Mouse (Mus musculus) small intestine, adult 2 months (tissue): ENCODE results near the gene Ssh2. TPM values are rescaled to one million over a fixed set of nuclear protein-coding genes. Genes with fewer than 3 reads are reported as not detected.

Source experiments
- H3K27ac ChIP-seq: fragments of 200-500 bp; 2 replicates; pipeline ENCODE4 v1.5.1; 2012; ENCODE audit warnings: low read depth, low read length, control low read depth, inconsistent platforms; ENCODE audit not compliant: insufficient read depth
- H3K27me3 ChIP-seq: fragments of 200-500 bp; 2 replicates; pipeline ENCODE4 v1.6.1; 2012; ENCODE audit warnings: mild to moderate bottlenecking, moderate library complexity, low read length, inconsistent platforms; ENCODE audit not compliant: control insufficient read depth, insufficient read depth
- H3K36me3 ChIP-seq: fragments of 200-500 bp; 2 replicates; pipeline ENCODE4 v1.6.1; 2012; ENCODE audit warnings: mild to moderate bottlenecking, low read length, control low read depth, inconsistent platforms; ENCODE audit not compliant: control insufficient read depth, insufficient read depth
- H3K4me1 ChIP-seq: fragments of 200-500 bp; 2 replicates; pipeline ENCODE4 v1.6.1; 2012; ENCODE audit warnings: low read length, inconsistent platforms, mixed read lengths; ENCODE audit not compliant: control insufficient read depth, insufficient read depth, insufficient read length
- H3K4me3 ChIP-seq: fragments of 200-500 bp; 2 replicates; pipeline ENCODE4 v1.5.1; 2012; ENCODE audit warnings: low read depth, mild to moderate bottlenecking, control low read depth, inconsistent platforms, low read length, moderate library complexity
- CTCF ChIP-seq: fragments of 200-500 bp; IDR thresholded peaks from 2 replicates; pipeline ENCODE4 v1.5.1; 2012; ENCODE audit warnings: low read depth, mild to moderate bottlenecking, control low read depth, inconsistent platforms, low read length, moderate library complexity, mixed read lengths; ENCODE audit not compliant: insufficient replicate concordance, insufficient read length; ENCODE audit errors: extremely low read depth
- POLR2A ChIP-seq: fragments of 200-500 bp; IDR thresholded peaks from 2 replicates; pipeline ENCODE4 v1.6.1; 2012; ENCODE audit warnings: low read depth, mild to moderate bottlenecking, control low read depth, inconsistent platforms, low read length, moderate library complexity
- WGBS: fragments of 180-500 bp; shearing (Covaris S2); methylation state at CpG from one replicate; pipeline ENCODE4 v1.1.7; 2018; 5-methylcytosine and 5-hydroxymethylcytosine counted together
- polyA plus RNA-seq: library from polyadenylated mRNA; depleted of rRNA; stranded (reverse); fragments of >200 nt; gene quantifications from 2 replicates; pipeline ENCODE4 v1.2.3, GENCODE M21; 2012

Gene Ssh2
- polyA plus RNA-seq, 1 experiment, result 5.3 TPM

- TF ChIP-seq CTCF (no peak), POLR2A (no peak)
- 40% methylated on average over 2 of the region's 2 CpGs for WGBS
- Histone ChIP-seq H3K36me3 (peaks cover 1% of the 10 kb centered on the region; the same call in 1 of the 2 replicates), H3K27ac (no peak overlapping the region), H3K4me1 (no peaks in the 10 kb centered on the region; the same call in 1 of the 2 replicates), H3K4me3 (no peak overlapping the region), H3K27me3 (no peaks in the 10 kb centered on the region)
These were observed 14.7 kb downstream of the Ssh2 start for GRCm38 (mm10) chr11:77230765-77231164.

DNA sequence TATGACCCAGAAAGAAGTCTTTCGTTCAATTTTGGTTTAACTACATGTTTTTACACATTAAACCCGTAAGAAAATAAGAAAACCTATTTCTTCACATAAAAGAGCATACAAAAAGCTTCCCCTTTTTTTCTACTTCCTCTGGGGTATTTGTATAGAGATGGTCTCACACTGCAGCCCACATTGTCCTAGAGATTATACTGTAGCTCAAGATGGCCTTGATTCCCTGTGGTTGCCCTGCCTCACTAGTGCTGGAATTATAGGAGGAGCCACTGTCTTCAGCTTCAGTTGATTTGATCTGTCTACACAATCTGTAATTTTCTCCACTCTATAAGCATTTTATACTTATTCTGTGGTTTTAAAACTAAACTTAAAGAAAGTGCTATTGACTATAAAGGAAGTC, 15.4 kb downstream of the Ssh2 start:
- Histone ChIP-seq H3K4me1 (no peaks in the 10 kb centered on the region), H3K27me3 (no peaks in the 10 kb centered on the region), H3K36me3 (peaks cover 1% of the 10 kb centered on the region; the same call in 1 of the 2 replicates), H3K27ac (no peak overlapping the region), H3K4me3 (no peak overlapping the region)
- no peak for TF ChIP-seq CTCF
- TF ChIP-seq POLR2A, result no peak
- WGBS, result 93% methylated on average over 2 of the region's 2 CpGs

GRCm38 (mm10) chr11:77235267-77235666, 19.2 kb downstream of the Ssh2 start:
- Histone ChIP-seq H3K4me1 (no peaks in the 10 kb centered on the region), H3K4me3 (no peak overlapping the region)
- WGBS, result 98% methylated on average over 1 of the region's 1 CpGs

GRCm38 (mm10) chr11:77239658-77240345, 23.7 kb downstream of the Ssh2 start:
- Histone ChIP-seq H3K4me3 (no peak overlapping the region), H3K4me1 (no peaks in the 10 kb centered on the region)

More at GRCm38 (mm10) chr11:77235267-77235666, 19.2 kb downstream of the Ssh2 start:
- no peak overlapping the region for H3K27ac ChIP-seq
- H3K36me3 ChIP-seq, result no peaks in the 10 kb centered on the region
- no peaks in the 10 kb centered on the region for H3K27me3 ChIP-seq
- TF ChIP-seq POLR2A (no peak), CTCF (no peak)

DNA sequence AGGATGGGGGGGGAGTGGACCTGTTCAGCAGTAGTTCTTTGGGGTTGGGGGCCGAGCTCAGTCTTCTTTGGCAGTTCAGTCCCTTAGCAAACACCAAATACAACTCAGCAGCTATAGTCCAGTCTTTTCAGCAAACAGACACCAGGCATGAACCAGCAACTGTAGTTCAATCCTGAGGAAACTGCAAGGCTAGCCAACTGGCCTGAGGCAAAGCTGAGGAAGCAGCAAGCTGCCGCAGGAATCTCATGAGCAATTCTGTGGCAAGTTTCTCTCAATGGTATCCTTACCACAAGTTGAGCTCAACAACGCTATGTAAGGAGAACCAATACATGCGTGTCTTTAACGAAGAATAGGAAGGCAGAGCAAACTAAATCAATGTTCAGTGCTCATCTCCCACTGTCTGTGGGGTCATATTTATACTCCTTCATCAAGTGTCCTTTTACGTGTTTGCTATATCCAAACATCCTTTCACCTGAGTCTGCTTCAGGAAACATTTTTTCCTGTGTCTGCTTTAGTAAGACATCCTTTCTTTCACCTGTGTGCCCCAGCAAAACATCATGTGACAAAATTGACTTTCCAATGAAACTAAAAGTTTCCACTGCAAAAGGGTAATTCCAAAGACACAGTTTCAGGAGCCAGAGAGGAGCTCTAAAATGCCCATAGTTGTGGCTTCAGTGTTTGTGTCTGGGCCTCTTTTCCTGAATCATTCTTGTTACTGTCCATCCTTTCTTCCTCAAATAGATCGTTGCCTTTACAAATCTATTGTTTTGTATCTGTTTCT, 24.6 kb downstream of the Ssh2 start:
- Histone ChIP-seq H3K36me3 (no peaks in the 10 kb centered on the region), H3K27me3 (no peaks in the 10 kb centered on the region), H3K4me1 (no peaks in the 10 kb centered on the region), H3K27ac (no peak overlapping the region), H3K4me3 (no peak overlapping the region)
- no peak for TF ChIP-seq CTCF
- TF ChIP-seq POLR2A, result no peak
- 88% methylated on average over 7 of the region's 7 CpGs for WGBS

More at GRCm38 (mm10) chr11:77239658-77240345, 23.7 kb downstream of the Ssh2 start:
- TF ChIP-seq POLR2A, result no peak
- no peak for TF ChIP-seq CTCF
- H3K27ac ChIP-seq, result no peak overlapping the region
- no peaks in the 10 kb centered on the region for H3K27me3 ChIP-seq
- 43% methylated on average over 1 of the region's 1 CpGs for WGBS
- H3K36me3 ChIP-seq, result no peaks in the 10 kb centered on the region

GRCm38 (mm10) chr11:77242912-77243311, 26.8 kb downstream of the Ssh2 start:
- TF ChIP-seq CTCF (no peak), POLR2A (no peak)
- H3K4me1 ChIP-seq, result no peaks in the 10 kb centered on the region
- H3K4me3 ChIP-seq, result no peak overlapping the region
- H3K27me3 ChIP-seq, result no peaks in the 10 kb centered on the region
- H3K27ac ChIP-seq, result no peak overlapping the region
- 67% methylated on average over 2 of the region's 2 CpGs for WGBS
- no peaks in the 10 kb centered on the region for H3K36me3 ChIP-seq

DNA sequence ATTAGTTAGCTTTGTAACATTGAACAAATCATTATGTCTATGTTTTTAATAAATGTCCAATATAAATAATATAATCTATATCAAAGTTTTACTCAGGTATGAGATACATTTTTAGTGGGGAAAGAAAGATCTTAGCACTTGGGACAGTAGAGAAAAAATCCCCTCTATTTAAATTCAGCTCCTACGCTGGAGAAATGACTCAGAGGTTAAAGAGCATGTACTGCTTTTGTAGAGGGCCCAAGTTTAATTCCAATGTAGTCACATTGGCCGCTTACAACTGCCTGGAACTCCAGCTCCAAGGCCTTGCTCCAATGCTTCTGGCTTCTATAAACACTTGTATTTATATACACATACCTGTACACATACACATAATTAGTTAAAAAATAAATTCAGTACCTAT, 36.7 kb downstream of the Ssh2 start:
- TF ChIP-seq CTCF (no peak), POLR2A (no peak)
- WGBS, result 51% methylated on average over 2 of the region's 2 CpGs
- Histone ChIP-seq H3K27me3 (no peaks in the 10 kb centered on the region), H3K4me3 (no peak overlapping the region), H3K4me1 (no peaks in the 10 kb centered on the region), H3K27ac (no peak overlapping the region), H3K36me3 (0 out of 2 replicates have a peak, but pooled peaks cover 1% of the 10 kb centered on the region)
